Mouse (Mus musculus) MEL (cell line): ENCODE results near the gene Chmp5. TPM values are rescaled to one million over a fixed set of nuclear protein-coding genes. Genes with fewer than 3 reads are reported as not detected.

Experiments used
- DNase-seq: peaks from one replicate; pipeline ENCODE4 v3.0.0; 2011; ENCODE audit warnings: low read depth, low spot score
- H3K27ac ChIP-seq: 2 replicates; pipeline ENCODE4 v1.5.1; 2012; ENCODE audit warnings: low read depth, mild to moderate bottlenecking, control low read depth, low read length, moderate library complexity; ENCODE audit not compliant: control insufficient read depth
- H3K27me3 ChIP-seq, 2 experiments: fragments of 150-350 bp in 1 of 2; sonication (generic) in 1 of 2; 2 replicates each; pipeline ENCODE4 v1.6.1; 2012; ENCODE audit warnings: low read length in 2 of 2, mild to moderate bottlenecking in 2 of 2, improper control_type of control experiment in 1 of 2, moderate library complexity in 1 of 2; ENCODE audit not compliant: insufficient read depth in 2 of 2, control insufficient read depth in 1 of 2
- H3K36me3 ChIP-seq, 2 experiments: 2 replicates each; pipeline ENCODE4 v1.6.1; 2012 to 2014; ENCODE audit warnings: low read length in 2 of 2, improper control_type of control experiment in 1 of 2, inconsistent platforms in 1 of 2, mild to moderate bottlenecking in 1 of 2; ENCODE audit not compliant: insufficient read depth in 2 of 2, control insufficient read depth in 1 of 2
- H3K4me1 ChIP-seq, 2 experiments: fragments of 150-350 bp in 1 of 2; sonication (generic) in 1 of 2; 2 replicates each; pipeline ENCODE4 v1.6.1; 2012; ENCODE audit warnings: low read length in 2 of 2, improper control_type of control experiment in 1 of 2, mild to moderate bottlenecking in 1 of 2; ENCODE audit not compliant: insufficient read depth in 2 of 2, control insufficient read depth in 1 of 2
- H3K4me3 ChIP-seq, 2 experiments: fragments of 150-350 bp in 1 of 2; sonication (generic) in 1 of 2; 2 replicates each; pipeline ENCODE4 v1.5.1; 2012; ENCODE audit warnings: low read depth in 2 of 2, low read length in 2 of 2, mild to moderate bottlenecking in 2 of 2, moderate library complexity in 2 of 2, control low read depth in 1 of 2, improper control_type of control experiment in 1 of 2; ENCODE audit not compliant: control insufficient read depth in 1 of 2, insufficient read depth in 1 of 2
- H3K79me2 ChIP-seq: 2 replicates; pipeline ENCODE4 v1.6.1; 2012; ENCODE audit warnings: mild to moderate bottlenecking, low read length, moderate library complexity; ENCODE audit not compliant: control insufficient read depth, poor library complexity, insufficient read depth
- H3K9ac ChIP-seq: 2 replicates; pipeline ENCODE4 v1.6.1; 2012; ENCODE audit warnings: low read depth, mild to moderate bottlenecking, control low read depth, low read length, moderate library complexity; ENCODE audit not compliant: control insufficient read depth, poor library complexity, severe bottlenecking
- H3K9me3 ChIP-seq: fragments of 150-350 bp; sonication (generic); replicated peaks from 2 replicates; pipeline ENCODE4 v1.6.1; 2012; ENCODE audit warnings: mild to moderate bottlenecking, low read length, improper control_type of control experiment, moderate library complexity; ENCODE audit not compliant: insufficient read depth
- CHD1 ChIP-seq: IDR thresholded peaks from 2 replicates; pipeline ENCODE4 v1.6.1; 2012; ENCODE audit warnings: low read depth, mild to moderate bottlenecking, inconsistent platforms, low read length, improper control_type of control experiment
- CHD2 ChIP-seq: IDR thresholded peaks from 2 replicates; pipeline ENCODE4 v1.6.1; 2011; ENCODE audit warnings: low read length, improper control_type of control experiment
- CTCF ChIP-seq, 3 experiments: IDR thresholded peaks in 2 of 3; conservative IDR thresholded peaks in 1 of 3; 2 replicates each; pipeline ENCODE4 v1.5.1; 2011 to 2012; ENCODE audit warnings: low read length in 3 of 3, low read depth in 2 of 3, mild to moderate bottlenecking in 2 of 3, improper control_type of control experiment in 1 of 3, inconsistent platforms in 1 of 3, mixed read lengths in 1 of 3, moderate library complexity in 1 of 3; ENCODE audit not compliant: control insufficient read depth in 1 of 3, insufficient read depth in 1 of 3, poor library complexity in 1 of 3, severe bottlenecking in 1 of 3
- ETS1 ChIP-seq: IDR thresholded peaks from 2 replicates; pipeline ENCODE4 v1.6.1; 2012; ENCODE audit warnings: low read depth, mild to moderate bottlenecking, inconsistent platforms, low read length, improper control_type of control experiment, moderate library complexity
- GABPA ChIP-seq: IDR thresholded peaks from 2 replicates; pipeline ENCODE4 v1.6.1; 2012; ENCODE audit warnings: low read depth, mild to moderate bottlenecking, inconsistent platforms, low read length, improper control_type of control experiment, moderate library complexity
- GATA1 ChIP-seq: IDR thresholded peaks from 2 replicates; pipeline ENCODE4 v1.6.1; 2011; ENCODE audit warnings: low read depth, low read length, improper control_type of control experiment
- HCFC1 ChIP-seq: IDR thresholded peaks from 2 replicates; pipeline ENCODE4 v1.6.1; 2012; ENCODE audit warnings: low read depth, mild to moderate bottlenecking, inconsistent platforms, low read length, improper control_type of control experiment, moderate library complexity
- MAFK ChIP-seq: IDR thresholded peaks from 2 replicates; pipeline ENCODE4 v1.6.1; 2011; ENCODE audit warnings: low read depth, mild to moderate bottlenecking, low read length, improper control_type of control experiment, borderline replicate concordance
- MAZ ChIP-seq: IDR thresholded peaks from 2 replicates; pipeline ENCODE4 v1.6.1; 2012; ENCODE audit warnings: low read depth, mild to moderate bottlenecking, inconsistent platforms, low read length, improper control_type of control experiment
- MYB ChIP-seq: IDR thresholded peaks from 2 replicates; pipeline ENCODE4 v1.6.1; 2011; ENCODE audit warnings: mild to moderate bottlenecking, low read depth, low read length, improper control_type of control experiment
- MYC ChIP-seq: IDR thresholded peaks from 2 replicates; pipeline ENCODE4 v1.6.1; 2011; ENCODE audit warnings: low read depth, mild to moderate bottlenecking, low read length, improper control_type of control experiment, moderate library complexity
- NELFE ChIP-seq: IDR thresholded peaks from 2 replicates; pipeline ENCODE4 v1.6.1; 2011; ENCODE audit warnings: low read depth, low read length, improper control_type of control experiment
- NRF1 ChIP-seq: IDR thresholded peaks from 2 replicates; pipeline ENCODE4 v1.6.1; 2014; ENCODE audit warnings: low read depth, mild to moderate bottlenecking, inconsistent platforms, low read length, improper control_type of control experiment, moderate library complexity; ENCODE audit not compliant: poor library complexity, insufficient read depth, severe bottlenecking
- POLR2AphosphoS5 ChIP-seq: IDR thresholded peaks from 2 replicates; pipeline ENCODE4 v1.6.1; 2012; ENCODE audit warnings: low read depth, borderline replicate concordance, mild to moderate bottlenecking, inconsistent platforms, low read length, moderate library complexity, mixed read lengths
- RAD21 ChIP-seq: IDR thresholded peaks from 2 replicates; pipeline ENCODE4 v1.6.1; 2011; ENCODE audit warnings: mild to moderate bottlenecking, low read depth, low read length, improper control_type of control experiment
- TAL1 ChIP-seq: IDR thresholded peaks from 2 replicates; pipeline ENCODE4 v1.6.1; 2012; ENCODE audit warnings: mild to moderate bottlenecking, inconsistent platforms, low read length, moderate library complexity, mixed read lengths
- TBP ChIP-seq: IDR thresholded peaks from 2 replicates; pipeline ENCODE4 v1.8.0; 2011; ENCODE audit warnings: low read depth, low read length, improper control_type of control experiment
- USF2 ChIP-seq, 2 experiments: IDR thresholded peaks; 2 replicates each; pipeline ENCODE4 v1.6.1; 2011 to 2012; ENCODE audit warnings: improper control_type of control experiment in 2 of 2, low read length in 2 of 2, borderline replicate concordance in 1 of 2, inconsistent platforms in 1 of 2, low read depth in 1 of 2, mild to moderate bottlenecking in 1 of 2; ENCODE audit not compliant: insufficient read depth in 1 of 2
- ZC3H11A ChIP-seq: IDR thresholded peaks from 2 replicates; pipeline ENCODE4 v1.6.1; 2012; ENCODE audit warnings: low read depth, mild to moderate bottlenecking, inconsistent platforms, low read length, improper control_type of control experiment
- ZMIZ1 ChIP-seq: IDR thresholded peaks from 2 replicates; pipeline ENCODE4 v1.6.1; 2012; ENCODE audit warnings: low read depth, mild to moderate bottlenecking, inconsistent platforms, low read length, improper control_type of control experiment, moderate library complexity
- ZNF384 ChIP-seq: IDR thresholded peaks from 2 replicates; pipeline ENCODE4 v1.6.1; 2012; ENCODE audit warnings: low read depth, mild to moderate bottlenecking, inconsistent platforms, low read length, improper control_type of control experiment
- polyA plus RNA-seq, 2 experiments: library from polyadenylated mRNA; stranded (reverse) in 1 of 2; unstranded in 1 of 2; fragments of >175 nt in 1 of 2; fragments of >200 nt in 1 of 2; gene quantifications; 2 replicates each; pipeline versions ENCODE4 v1.2.1 to v1.2.4; 2012; ENCODE audit warnings: low replicate concordance in 2 of 2, low read depth in 1 of 2; ENCODE audit not compliant: insufficient read length in 2 of 2, insufficient read depth in 1 of 2, missing spikeins in 1 of 2
- total RNA-seq: library from RNA; depleted of rRNA; stranded (reverse); fragments of 300-350 nt; gene quantifications from 2 replicates; pipeline ENCODE4 v1.2.3, GENCODE M21; 2012

Chmp5 gene
- total and polyA plus RNA-seq, 3 experiments = 34.7 to 38.5 TPM; not detected in 1

GRCm38 (mm10) chr4:40920576-40920975 lies 27.6 kb upstream of the Chmp5 start:
- no peak overlapping the region for H3K9ac ChIP-seq
- H3K27me3 ChIP-seq = no peaks in the 10 kb centered on the region
- no peak for DNase-seq
- no peak for TF ChIP-seq TAL1
- no peak for TF ChIP-seq MYB
- TF ChIP-seq ZC3H11A = no peak
- no peak for TF ChIP-seq GABPA
- TF ChIP-seq ZNF384 = no peak
- H3K79me2 ChIP-seq = no peaks in the 10 kb centered on the region
- no peak overlapping the region for H3K27ac ChIP-seq
- no peaks in the 10 kb centered on the region for H3K9me3 ChIP-seq
- H3K4me3 ChIP-seq = no peak overlapping the region
- H3K36me3 ChIP-seq = no peaks in the 10 kb centered on the region; a peak in 2 of 4 replicates
- peaks cover 6 to 19% of the 10 kb centered on the region in 2 experiments; a peak in 3 of 4 replicates for H3K4me1 ChIP-seq

DNA sequence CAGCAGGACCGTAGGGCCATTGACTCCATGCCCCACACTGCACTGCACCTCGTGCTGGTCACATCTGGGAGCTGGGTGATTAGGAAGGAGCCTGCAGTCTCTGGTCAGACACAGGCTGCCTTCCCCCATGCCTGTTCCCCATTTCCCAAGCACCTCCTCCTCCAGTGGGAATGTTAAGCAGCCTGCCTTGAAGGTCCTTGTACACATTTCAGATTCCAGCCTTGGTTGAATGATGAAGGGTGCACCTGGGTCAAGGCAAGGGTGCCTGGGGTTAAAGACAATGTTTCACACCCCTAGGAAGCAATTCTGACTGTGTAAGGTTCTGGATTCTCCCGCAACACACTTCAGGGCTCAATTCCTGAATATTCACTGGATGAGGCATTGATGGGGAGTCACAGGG lies 26.9 kb upstream of the Chmp5 start:
- H3K4me3 ChIP-seq = no peak overlapping the region
- H3K9ac ChIP-seq = no peak overlapping the region
- no peaks in the 10 kb centered on the region for H3K79me2 ChIP-seq
- DNase-seq = no peak
- H3K9me3 ChIP-seq = no peaks in the 10 kb centered on the region
- no peaks in the 10 kb centered on the region; a peak in 1 of 4 replicates for H3K36me3 ChIP-seq
- TF ChIP-seq HCFC1 = no peak
- TF ChIP-seq ZMIZ1 = no peak
- no peak for TF ChIP-seq ZC3H11A
- no peak for TF ChIP-seq MAZ
- no peak for TF ChIP-seq ZNF384
- TF ChIP-seq NRF1 = no peak
- TF ChIP-seq CTCF (IDR thresholded peaks at IDR 0.05 in 2 of 3, conservative IDR thresholded peaks at IDR 0.05 in 1 of 3; ENCODE audit: control insufficient read depth in 1 of 3, insufficient read depth in 1 of 3, low read depth in 2 of 3, low read length in 3 of 3, poor library complexity in 1 of 3, severe bottlenecking in 1 of 3) = no peak
- TF ChIP-seq RAD21 = no peak
- TF ChIP-seq MYC = no peak
- no peak for TF ChIP-seq ETS1
- TF ChIP-seq USF2 (IDR thresholded peaks at IDR 0.05; ENCODE audit: borderline replicate concordance in 1 of 2, insufficient read depth in 1 of 2, low read depth in 1 of 2, low read length in 2 of 2) = no peak
- TF ChIP-seq MAFK = no peak
- no peak for TF ChIP-seq TBP
- no peak for TF ChIP-seq CHD1
- TF ChIP-seq TAL1 = no peak
- TF ChIP-seq NELFE = no peak
- TF ChIP-seq POLR2AphosphoS5 = no peak
- no peak for TF ChIP-seq CHD2
- TF ChIP-seq GATA1 = no peak
- peaks cover 6 to 13% of the 10 kb centered on the region in 2 experiments; a peak in 3 of 4 replicates for H3K4me1 ChIP-seq
- no peak overlapping the region for H3K27ac ChIP-seq
- H3K27me3 ChIP-seq = no peaks in the 10 kb centered on the region
